Mouse (Mus musculus) gonadal fat pad, adult 2 months (tissue): ENCODE results near the gene Tuba1c. TPM values are rescaled to one million over a fixed set of nuclear protein-coding genes. Genes with fewer than 3 reads are reported as not detected.

Experiments
- DNase-seq: peaks from one replicate; pipeline ENCODE4 v3.0.0-alpha.2; 2012; ENCODE audit warnings: low read depth
- polyA plus RNA-seq: library from polyadenylated mRNA; depleted of rRNA; stranded (reverse); fragments of >200 nt; gene quantifications from 2 replicates; pipeline ENCODE4 v1.2.3, GENCODE M21; 2012

Tuba1c gene
- polyA plus RNA-seq, 1 experiment, result 263 TPM

DNA sequence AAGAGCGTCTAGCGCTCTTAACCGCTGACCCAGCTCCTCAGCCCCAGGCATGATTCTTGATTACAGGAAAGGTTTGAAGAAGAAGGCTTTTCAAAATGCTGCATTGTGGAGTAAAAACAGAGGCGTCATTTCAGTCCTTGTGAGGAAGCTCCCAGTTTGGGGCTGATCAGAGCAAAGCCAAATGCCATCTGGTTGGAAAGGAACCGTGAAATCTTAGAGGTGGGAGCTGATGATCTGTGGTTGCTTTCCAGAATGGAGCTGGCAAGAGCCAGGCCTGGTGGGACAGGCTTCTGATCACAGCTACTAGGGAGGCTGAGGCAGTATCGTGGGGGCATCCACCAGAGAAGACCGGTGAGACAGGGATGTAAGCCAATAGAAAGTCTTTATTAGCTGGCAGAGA, 32.9 kb upstream of the Tuba1c start:
- no peak for DNase-seq

DNA sequence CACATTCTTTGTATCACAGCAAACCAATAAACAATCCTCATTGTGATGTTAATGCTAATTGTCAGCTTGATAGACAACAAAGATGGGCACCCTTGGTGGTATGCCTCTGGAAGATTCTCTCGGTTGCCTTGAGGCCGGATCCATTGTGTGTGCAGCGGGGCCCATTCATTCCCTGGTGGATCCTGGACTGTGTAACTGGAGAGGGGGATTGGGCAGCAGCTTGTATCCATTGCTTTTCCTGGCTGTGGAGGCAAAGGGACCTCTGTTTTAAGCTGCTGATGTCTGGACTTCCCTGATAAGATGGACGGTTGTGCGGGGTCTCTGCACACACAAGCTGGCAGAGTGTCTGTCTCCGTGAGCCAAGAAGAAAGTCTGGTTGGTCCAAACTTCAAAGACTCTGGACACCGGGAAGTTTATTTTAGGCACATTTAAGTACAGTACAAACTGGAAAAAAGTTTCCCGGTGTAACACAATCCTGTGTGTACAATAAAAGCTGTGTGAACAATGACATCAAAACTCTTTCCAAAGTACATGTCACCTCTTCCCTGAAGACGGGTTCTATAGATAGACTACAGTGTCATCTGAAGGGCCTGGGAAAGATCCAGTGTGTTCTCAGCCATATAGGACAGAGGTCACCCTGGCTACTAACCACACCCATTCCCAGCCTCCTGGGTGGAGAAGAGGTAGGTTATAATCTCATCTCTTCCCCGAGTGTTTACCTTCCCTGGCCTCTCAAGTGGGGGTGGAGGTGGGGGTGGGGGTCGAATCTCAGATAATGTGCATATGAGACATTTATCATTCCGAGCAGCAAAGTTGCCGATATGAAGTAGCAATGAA, 31.5 kb upstream of the Tuba1c start:
- no peak for DNase-seq

DNA sequence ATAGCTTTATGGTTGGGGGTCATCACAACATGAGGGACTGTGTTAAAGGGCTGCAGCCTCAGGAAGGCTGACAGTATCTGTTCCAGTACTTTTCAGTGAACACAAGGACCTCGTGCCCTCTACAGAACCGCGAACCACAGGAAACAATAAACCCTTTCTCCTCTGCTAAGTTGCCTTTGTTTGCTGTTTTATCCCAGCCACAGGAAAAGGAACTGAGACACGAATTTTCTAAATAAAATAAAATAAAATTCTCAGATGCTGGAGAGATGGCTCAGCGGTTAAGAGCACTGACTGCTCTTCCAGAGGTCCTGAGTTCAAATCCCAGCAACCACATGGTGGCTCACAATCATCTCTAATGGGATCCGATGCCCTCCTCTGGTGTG, 30.9 kb upstream of the Tuba1c start:
- DNase-seq, result no peak

DNA sequence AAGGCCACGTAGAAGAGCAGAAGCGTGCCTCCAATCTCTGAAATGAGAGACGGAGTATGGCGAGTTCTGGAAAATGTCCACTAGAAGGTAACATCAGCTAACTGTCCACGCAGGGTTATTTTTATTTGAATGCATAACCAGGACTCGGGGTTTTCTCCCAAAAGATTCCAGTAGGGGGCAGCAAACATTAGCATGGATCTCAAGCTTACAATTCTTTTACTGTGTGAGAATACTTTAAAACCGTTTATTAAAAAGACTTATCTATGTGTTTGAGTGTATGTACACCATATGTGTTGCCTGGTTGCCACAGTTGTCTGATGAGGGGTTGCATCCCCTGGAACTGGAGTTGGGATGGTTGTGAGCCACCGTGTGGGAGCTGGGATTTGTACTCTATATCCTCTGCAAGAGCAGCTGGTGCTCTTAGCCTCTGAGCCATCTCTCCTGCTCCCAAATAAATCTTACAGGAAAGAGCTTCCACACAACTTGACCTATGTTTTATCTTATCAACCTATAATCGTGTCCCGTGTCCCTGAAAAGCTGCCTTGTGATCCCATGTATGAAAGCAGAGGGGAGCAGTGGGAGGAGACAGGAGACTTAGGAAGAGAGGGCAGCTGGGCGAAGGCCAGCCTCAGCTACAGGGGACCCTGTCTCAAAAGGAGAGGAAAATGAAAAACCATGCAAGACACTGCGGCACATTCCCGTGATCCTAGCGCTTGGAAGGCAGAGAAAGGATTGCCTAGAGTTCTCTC, 29.0 kb upstream of the Tuba1c start:
- no peak for DNase-seq

DNA sequence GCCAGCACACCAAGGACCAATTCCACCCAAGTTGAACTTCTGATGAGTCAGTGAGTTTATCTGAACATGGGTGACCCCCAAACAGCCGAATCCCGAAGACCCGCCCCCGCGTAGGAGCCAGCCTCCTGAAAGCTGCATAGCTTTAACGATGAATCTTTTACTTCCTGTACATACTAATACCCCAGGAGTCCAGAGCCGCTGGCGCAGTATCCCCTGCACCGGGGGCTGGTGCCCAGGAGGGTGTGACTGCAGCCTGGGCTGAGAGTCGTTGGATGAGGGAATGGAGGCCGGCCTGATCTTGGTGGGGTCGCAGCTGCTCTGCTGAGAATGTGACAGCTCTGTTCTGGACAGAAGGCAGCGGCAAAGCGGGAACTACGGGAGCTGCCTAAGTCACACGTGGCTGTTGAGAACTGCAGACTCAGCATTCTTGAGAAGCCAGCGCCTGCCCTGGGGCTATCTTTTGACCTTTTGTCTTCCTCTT, 28.2 kb upstream of the Tuba1c start:
- DNase-seq, result no peak

DNA sequence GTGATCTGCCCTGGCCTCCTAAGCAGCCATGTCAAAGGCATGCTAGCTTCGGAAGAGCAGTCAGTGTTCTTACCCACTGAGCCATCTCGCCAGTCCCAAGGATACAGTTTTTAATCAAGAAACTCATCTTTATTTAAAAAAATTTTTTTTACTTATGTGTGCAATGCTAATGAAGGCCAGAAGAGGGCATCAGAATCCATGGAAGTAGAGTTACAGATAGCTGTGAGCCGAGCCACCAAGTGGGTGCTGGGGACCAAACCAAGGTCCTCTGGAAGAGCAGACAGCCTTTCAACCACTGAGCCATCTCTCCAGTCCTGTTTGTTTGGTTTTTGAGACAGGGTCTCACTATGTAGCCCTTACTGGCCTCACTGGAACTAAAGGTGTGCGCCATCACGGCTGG, 26.1 kb upstream of the Tuba1c start:
- DNase-seq, result no peak

DNA sequence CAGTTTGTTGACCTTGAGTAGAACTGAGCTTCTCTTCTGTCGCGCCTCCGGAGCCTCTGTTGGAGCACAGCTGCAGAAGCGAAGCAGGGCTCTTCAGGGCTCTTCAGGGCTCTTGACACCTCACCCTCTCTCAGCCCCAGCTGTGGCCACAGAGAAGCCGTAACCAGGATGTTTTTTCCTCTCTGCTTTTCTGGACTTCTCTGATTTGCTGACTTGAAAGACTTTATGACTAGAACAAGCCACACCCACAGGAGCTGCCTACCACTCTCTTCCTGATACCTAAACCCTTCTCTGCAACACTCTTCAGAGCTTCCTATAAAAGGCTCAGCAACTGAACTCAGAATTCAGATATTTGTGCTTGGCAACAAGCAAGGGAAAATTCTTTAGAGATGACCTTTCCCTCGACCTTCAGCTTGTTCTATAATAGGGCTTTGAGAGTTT, 20.9 kb upstream of the Tuba1c start:
- no peak for DNase-seq

DNA sequence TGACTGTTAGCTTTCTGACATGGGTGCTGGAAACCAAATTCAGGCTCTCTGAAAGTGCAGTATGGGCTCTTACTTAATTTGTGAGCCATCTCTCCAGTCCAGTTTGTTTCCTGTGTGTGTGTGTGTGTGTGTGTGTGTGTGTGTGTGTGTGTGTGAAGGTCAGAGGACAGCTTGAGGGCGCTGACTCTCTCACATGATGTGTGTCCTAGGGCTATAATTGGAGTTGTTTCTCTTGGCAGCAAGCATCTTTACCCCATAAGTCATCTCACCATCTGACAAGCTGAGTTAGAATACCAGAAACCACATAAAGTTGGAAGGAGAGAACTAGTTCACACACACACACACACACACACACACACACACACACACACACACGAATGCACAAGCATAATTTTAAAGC, 18.8 kb upstream of the Tuba1c start:
- DNase-seq, result no peak

DNA sequence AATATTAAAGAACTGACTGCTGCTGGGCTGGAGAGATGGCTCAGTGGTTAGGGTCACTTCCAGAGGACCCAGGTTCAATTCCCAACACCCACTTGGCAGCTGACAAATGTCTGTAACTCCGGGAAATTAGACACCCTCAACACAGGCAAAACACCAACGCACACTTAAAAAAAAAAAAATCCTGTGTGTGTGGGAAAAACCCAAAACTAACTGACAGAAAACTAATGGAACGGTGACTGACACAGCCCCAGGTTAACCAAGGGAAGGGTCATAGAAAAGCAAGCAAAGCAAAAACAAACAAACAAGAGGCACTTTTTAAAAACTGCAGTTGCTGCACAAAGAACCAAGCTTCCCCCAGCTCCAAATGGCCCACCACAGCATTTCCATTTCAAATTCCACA, 17.7 kb upstream of the Tuba1c start:
- no peak for DNase-seq

DNA sequence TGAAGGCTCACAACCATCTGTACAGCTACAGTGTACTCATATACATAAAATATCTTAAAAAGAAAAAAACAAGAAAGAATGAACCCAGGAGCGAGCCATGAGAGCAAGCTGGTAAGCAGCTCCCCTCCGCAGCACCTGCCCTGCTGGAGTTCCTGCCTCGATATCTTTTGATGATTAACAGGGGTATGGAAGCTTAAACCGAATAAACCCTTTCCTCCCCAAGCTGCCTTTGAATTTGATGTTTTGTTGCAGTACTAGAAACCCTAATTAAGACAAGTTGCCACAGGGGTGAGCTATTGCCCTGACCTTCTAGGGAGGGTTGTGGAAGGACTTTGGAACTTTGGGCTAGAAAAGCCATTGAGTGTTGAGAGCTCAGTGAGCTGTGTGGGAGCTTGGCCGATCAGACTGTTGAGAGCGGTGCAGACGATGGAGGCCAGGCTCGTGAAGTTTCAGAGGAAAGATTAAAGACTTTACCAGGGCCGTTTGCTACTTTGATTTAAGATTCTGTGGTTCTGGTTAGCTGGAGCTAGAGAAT, 15.1 kb upstream of the Tuba1c start:
- DNase-seq, result no peak

DNA sequence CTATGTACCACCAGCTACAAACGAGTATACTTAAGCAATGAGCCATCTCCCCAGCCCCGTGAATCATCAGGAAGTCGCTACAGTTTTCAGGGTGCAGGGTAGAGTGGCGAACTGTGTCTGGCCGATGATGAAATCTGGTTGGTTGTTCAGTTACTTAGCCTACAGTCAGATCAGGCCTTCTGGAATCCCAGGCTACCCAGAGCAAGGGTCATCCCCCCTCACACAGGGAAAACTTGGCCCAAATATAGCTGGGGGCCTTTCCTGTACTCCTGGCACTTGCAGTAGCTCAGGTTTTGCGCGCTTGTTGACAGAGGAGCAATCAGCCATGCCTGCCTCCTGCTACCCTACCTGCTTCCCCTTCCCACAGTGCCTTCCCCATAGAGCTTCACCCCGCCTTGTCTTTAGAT, 12.3 kb upstream of the Tuba1c start:
- DNase-seq, result no peak

DNA sequence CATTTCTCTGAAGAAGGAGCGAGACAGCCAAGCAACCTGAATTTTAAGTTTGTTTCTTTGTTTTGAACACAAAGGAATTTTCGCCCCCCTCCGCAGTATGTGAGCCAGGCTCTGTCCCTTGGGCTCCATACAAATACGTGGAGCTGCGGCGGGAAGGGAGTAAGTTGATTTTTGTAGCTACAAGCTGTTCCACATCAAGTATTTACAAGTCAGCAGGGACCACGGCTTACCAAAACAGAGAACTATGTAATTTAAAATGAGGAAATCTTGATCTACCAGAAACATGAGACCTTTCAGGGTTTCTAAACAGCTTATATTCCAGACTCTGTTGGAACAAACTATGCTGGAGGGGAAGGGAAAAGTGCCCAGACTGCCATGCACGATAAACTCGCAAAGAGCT, 11.7 kb upstream of the Tuba1c start:
- no peak for DNase-seq

DNA sequence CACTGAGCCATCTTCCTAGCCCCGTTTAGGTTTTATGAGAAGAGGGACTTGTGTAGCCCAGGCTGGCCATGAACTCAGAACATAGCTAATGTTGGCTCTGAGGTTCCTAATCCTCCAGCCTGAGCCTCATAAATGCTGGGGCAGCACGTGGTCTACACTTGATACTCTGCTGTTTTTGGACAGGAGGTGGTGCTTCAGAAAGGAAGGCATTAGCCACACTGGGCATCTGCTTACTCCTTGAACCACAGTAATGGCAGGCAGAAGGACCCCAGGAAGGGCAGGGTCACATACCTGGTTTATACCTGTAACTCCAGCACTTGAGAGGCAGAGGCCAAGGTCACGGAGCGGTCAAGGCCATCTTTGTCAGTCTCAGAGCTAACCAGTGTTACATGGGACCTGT, 11.1 kb upstream of the Tuba1c start:
- DNase-seq, result no peak

DNA sequence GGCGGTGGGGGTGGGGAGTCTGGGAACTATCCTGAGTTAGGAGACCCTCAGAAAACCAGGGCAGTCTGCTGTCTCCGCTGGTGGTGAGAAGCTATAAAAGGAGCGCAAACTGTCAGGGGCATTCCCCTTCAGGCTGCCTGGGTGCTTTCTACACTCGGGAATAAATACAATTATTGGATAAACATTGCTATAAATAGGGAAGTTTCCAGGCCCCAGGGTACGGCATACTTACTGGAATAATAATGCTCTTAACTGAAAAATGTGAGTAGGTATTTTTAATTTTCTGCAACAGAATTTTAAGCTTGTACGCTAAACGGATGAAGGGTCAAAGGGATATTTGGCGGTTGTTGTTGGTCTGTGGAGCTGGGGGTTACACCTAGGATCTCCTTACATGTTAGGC, 10.3 kb upstream of the Tuba1c start:
- no peak for DNase-seq

DNA sequence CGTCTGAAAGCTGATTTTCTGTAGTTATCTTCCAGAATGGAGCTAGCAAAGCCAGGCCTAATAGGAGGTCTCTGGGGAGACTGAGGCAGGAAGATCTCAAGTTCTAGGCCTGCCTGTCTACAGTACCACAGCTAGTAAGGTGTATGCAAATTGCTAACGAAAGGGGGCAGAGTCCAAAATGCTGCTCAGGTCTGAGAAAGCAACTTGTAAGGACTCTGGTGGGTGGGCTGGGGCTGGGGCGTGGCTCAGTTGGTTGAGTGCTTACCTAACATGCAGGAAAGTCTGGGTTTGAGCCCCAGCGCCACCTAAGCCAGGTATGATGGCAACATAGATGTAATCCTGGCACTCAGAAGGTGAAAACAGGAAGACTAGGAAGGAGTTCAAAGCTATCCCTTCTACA, 9.5 kb upstream of the Tuba1c start:
- DNase-seq, result no peak

DNA sequence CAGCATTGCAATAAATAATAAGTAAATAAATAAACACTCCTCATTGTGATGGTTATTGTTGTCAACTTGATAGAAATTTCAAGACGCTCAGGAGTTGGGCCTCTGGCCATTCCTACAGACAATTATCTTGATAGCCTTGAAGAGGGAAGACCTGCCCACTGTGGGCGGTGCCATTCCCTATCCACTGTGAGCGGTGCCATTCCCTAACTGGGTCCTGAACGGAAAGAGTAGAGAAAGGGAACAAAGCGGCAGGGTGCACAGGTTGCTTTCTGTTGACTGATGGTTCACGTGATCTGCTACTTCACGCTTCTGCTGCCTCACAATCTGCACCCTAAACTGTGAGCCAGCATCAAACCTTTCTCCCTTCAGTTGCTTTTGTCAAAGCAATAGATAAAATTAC, 8.4 kb upstream of the Tuba1c start:
- DNase-seq, result no peak

DNA sequence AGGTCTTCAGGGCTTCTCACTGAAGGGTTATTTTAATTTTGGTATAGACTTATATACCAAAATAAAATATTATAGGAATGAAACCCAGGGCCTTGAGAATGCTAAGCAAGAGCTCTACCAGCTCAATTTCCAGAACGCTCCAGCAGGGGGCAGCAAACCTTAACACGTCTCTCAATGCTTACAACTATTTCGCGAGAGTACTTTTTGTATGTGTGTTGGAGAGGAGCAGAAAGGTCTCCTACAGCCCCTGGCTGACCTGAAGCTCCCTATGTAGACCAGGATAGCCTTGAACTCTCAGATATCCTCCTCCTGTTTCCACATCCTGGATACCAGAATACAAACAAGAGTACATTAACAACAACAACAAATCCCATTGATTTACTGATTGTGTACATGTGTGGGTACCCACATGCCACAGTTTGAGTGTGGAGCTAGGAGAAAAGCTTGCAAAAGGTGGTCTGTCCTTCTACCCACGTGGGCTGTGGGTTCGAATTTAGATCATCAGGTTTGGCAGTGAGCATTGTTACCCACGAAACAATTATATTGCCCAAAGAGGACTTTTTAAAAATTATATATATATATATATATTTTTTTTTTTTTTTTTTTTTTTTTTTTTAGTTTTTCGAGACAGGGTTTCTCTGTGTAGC, 4.9 kb upstream of the Tuba1c start:
- DNase-seq, result no peak

DNA sequence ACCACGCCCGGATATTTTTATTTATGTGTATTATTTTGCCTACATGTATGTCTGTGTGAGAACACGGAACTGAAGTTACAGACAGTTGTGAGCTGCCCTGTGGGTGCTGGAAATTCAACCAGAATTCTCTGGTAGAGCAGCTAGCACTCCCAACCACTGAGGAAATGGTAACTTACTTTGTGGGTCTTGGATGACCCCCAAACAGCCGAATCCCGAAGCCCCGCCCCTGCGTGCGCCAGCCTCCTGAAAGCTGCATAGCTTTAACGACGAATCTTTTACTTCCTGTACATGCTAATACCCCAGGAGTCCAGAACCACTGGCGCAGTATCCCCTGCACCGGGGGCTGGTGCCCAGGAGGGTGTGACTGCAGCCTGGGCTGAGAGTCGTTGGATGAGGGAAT, 4.3 kb upstream of the Tuba1c start:
- no peak for DNase-seq

DNA sequence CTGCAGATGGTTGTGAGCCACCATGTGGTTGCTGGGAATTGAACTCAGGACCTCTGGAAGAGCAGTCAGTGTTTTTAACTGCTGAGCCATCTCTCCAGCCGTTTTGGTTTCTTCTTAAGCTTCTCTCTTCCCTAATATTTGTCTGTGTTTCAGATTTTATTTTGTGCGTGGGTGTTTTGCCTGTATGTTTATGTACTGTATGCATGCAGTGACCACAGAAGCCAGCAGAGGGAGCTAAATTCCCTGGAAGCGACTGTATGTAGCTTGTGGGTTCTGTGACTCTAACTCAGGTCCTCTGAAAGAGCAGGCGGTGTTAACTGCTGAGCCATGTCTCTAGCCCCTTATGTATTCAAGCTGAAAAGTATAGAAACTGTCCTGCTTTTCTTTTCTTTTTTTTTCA, 3.4 kb upstream of the Tuba1c start:
- no peak for DNase-seq

DNA sequence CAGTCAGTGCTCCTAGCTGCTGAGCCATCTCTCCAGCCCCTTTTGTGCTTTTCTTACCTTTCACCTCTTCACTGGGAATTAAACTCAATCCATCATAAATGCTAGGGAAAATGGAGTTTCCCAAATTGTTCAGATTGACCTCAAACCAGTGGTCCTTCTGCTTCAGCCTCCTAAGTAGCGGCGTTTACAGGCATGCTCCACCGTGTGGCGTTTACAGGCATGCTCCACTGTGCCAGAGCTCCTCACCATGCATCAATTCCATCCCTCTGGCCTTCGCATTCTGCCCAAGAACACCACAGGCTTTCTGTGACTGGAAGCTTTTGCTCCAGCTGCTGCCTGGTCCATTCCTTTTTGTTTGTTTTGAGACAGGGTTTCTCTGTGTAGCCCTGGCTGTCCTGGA, 2.6 kb upstream of the Tuba1c start:
- DNase-seq, result no peak

DNA sequence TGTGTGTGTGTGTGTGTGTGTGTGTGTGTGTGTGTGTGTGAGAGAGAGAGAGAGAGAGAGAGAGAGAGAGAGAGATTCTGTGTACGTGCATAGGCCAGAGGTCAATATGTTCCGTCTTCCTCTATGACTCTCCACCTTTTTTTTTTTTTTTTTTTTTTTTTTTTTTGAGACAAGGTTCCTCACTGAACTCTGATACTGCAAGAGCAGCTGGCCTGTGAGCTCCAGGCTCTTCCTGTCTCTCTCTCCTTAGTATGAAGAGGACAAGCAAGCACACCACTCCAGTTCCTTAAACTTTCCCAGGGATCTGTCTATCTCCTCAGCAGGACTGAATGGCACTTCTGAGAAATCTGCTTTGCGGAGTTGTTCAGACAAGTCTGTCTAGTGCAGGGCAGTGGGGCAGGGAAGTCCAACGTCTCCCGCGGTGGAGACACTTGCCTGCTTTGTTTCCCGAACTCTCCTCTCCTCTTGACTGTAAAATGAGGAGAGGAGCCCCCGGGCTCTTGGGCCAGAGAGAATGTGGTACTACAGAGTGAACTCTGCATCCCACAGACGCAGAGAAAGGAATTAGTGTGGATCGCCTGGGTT, 725 bp upstream of the Tuba1c start:
- DNase-seq, result no peak
